Mouse (Mus musculus): Measurements from ENCODE around the gene Epha3. TPM values are rescaled to one million over a fixed set of nuclear protein-coding genes. Genes with fewer than 3 reads are reported as not detected.

The Epha3 gene
- polyA plus RNA-seq, 1 experiment from 2014 or later = 0.78 TPM

- H3K4me2 ChIP-seq (ENCODE audit: low read depth, low read length) = no peak overlapping the region
- no peak overlapping the region for H3K9ac ChIP-seq (replicated peaks)
- H3K27ac ChIP-seq (ENCODE audit: low read depth) = no peak overlapping the region
- no peaks in the 10 kb centered on the region for H3K4me1 ChIP-seq (ENCODE audit: insufficient read depth)
- H3K36me3 ChIP-seq (replicated peaks; ENCODE audit: insufficient read depth, low read length) = no peaks in the 10 kb centered on the region
- no peaks in the 10 kb centered on the region for H3K9me3 ChIP-seq (ENCODE audit: low read length)
- no peak overlapping the region for H3K4me3 ChIP-seq (ENCODE audit: low read depth, low read length)
- no peak for DNase-seq
- TF ChIP-seq EP300 (IDR thresholded peaks at IDR 0.05; ENCODE audit: low read depth) (no peak), CTCF (IDR thresholded peaks at IDR 0.05; ENCODE audit: low read depth) (no peak)
- no peaks in the 10 kb centered on the region for H3K27me3 ChIP-seq (ENCODE audit: insufficient read depth, low read length)
- ATAC-seq = no peak
- 78% methylated on average over 5 of the region's 5 CpGs for WGBS (ENCODE audit: insufficient replicate concordance)
Measured at GRCm38 (mm10) chr16:63633748-63634166, 230.2 kb downstream of the Epha3 start.

- H3K9ac ChIP-seq (replicated peaks) = no peak overlapping the region
- H3K4me3 ChIP-seq (ENCODE audit: low read depth, low read length) = no peak overlapping the region
- no peaks in the 10 kb centered on the region for H3K4me1 ChIP-seq (ENCODE audit: insufficient read depth)
- H3K4me2 ChIP-seq (ENCODE audit: low read depth, low read length) = no peak overlapping the region
- ATAC-seq = no peak
- H3K36me3 ChIP-seq (replicated peaks; ENCODE audit: insufficient read depth, low read length) = no peaks in the 10 kb centered on the region
- no peak for DNase-seq
- no peaks in the 10 kb centered on the region for H3K9me3 ChIP-seq (ENCODE audit: low read length)
- TF ChIP-seq CTCF (IDR thresholded peaks at IDR 0.05; ENCODE audit: low read depth) (no peak), EP300 (IDR thresholded peaks at IDR 0.05; ENCODE audit: low read depth) (no peak)
- no peak overlapping the region for H3K27ac ChIP-seq (ENCODE audit: low read depth)
- no peaks in the 10 kb centered on the region for H3K27me3 ChIP-seq (ENCODE audit: insufficient read depth, low read length)
Measured at GRCm38 (mm10) chr16:63625229-63625628, 238.7 kb downstream of the Epha3 start.

- Histone ChIP-seq H3K4me2 (ENCODE audit: low read depth, low read length) (no peak overlapping the region), H3K9me3 (ENCODE audit: low read length) (no peaks in the 10 kb centered on the region), H3K36me3 (replicated peaks; ENCODE audit: insufficient read depth, low read length) (no peaks in the 10 kb centered on the region), H3K9ac (replicated peaks) (no peak overlapping the region), H3K27me3 (ENCODE audit: insufficient read depth, low read length) (no peaks in the 10 kb centered on the region), H3K27ac (ENCODE audit: low read depth) (no peak overlapping the region), H3K4me1 (ENCODE audit: insufficient read depth) (no peaks in the 10 kb centered on the region), H3K4me3 (ENCODE audit: low read depth, low read length) (no peak overlapping the region)
- 79% methylated on average over 6 of the region's 6 CpGs for WGBS (ENCODE audit: insufficient replicate concordance)
- no peak for DNase-seq
- no peak for TF ChIP-seq EP300 (IDR thresholded peaks at IDR 0.05; ENCODE audit: low read depth)
- TF ChIP-seq CTCF (IDR thresholded peaks at IDR 0.05; ENCODE audit: low read depth) = no peak
- no peak for ATAC-seq
Measured at GRCm38 (mm10) chr16:63621845-63622244, 242.1 kb downstream of the Epha3 start.

GRCm38 (mm10) chr16:63615396-63615795 lies 248.6 kb downstream of the Epha3 start:
- Histone ChIP-seq H3K9me3 (ENCODE audit: low read length) (no peaks in the 10 kb centered on the region), H3K27ac (ENCODE audit: low read depth) (no peak overlapping the region), H3K36me3 (replicated peaks; ENCODE audit: insufficient read depth, low read length) (no peaks in the 10 kb centered on the region), H3K4me3 (ENCODE audit: low read depth, low read length) (no peak overlapping the region), H3K4me2 (ENCODE audit: low read depth, low read length) (no peak overlapping the region), H3K9ac (replicated peaks) (no peak overlapping the region), H3K4me1 (ENCODE audit: insufficient read depth) (no peaks in the 10 kb centered on the region), H3K27me3 (ENCODE audit: insufficient read depth, low read length) (no peaks in the 10 kb centered on the region)
- ATAC-seq (no peak), DNase-seq (no peak)
- no peak for TF ChIP-seq CTCF (IDR thresholded peaks at IDR 0.05; ENCODE audit: low read depth)
- no peak for TF ChIP-seq EP300 (IDR thresholded peaks at IDR 0.05; ENCODE audit: low read depth)
- 76% methylated on average over 3 of the region's 3 CpGs for WGBS (ENCODE audit: insufficient replicate concordance)

GRCm38 (mm10) chr16:63613006-63613405 lies 251.0 kb downstream of the Epha3 start:
- Histone ChIP-seq H3K4me2 (ENCODE audit: low read depth, low read length) (no peak overlapping the region), H3K4me1 (ENCODE audit: insufficient read depth) (no peaks in the 10 kb centered on the region), H3K4me3 (ENCODE audit: low read depth, low read length) (no peak overlapping the region), H3K27me3 (ENCODE audit: insufficient read depth, low read length) (no peaks in the 10 kb centered on the region), H3K9ac (replicated peaks) (no peak overlapping the region), H3K27ac (ENCODE audit: low read depth) (no peak overlapping the region), H3K36me3 (replicated peaks; ENCODE audit: insufficient read depth, low read length) (no peaks in the 10 kb centered on the region), H3K9me3 (ENCODE audit: low read length) (no peaks in the 10 kb centered on the region)
- no peak for TF ChIP-seq EP300 (IDR thresholded peaks at IDR 0.05; ENCODE audit: low read depth)
- no peak for TF ChIP-seq CTCF (IDR thresholded peaks at IDR 0.05; ENCODE audit: low read depth)
- ATAC-seq (no peak), DNase-seq (no peak)
- WGBS (ENCODE audit: insufficient replicate concordance) = 71% methylated on average over 4 of the region's 4 CpGs

GRCm38 (mm10) chr16:63600229-63600628 lies 263.7 kb downstream of the Epha3 start:
- Histone ChIP-seq H3K4me2 (ENCODE audit: low read depth, low read length) (no peak overlapping the region), H3K9me3 (ENCODE audit: low read length) (no peaks in the 10 kb centered on the region), H3K4me1 (ENCODE audit: insufficient read depth) (no peaks in the 10 kb centered on the region), H3K9ac (replicated peaks) (no peak overlapping the region), H3K36me3 (replicated peaks; ENCODE audit: insufficient read depth, low read length) (no peaks in the 10 kb centered on the region), H3K27me3 (ENCODE audit: insufficient read depth, low read length) (no peaks in the 10 kb centered on the region), H3K4me3 (ENCODE audit: low read depth, low read length) (no peak overlapping the region), H3K27ac (ENCODE audit: low read depth) (no peak overlapping the region)
- ATAC-seq (no peak), DNase-seq (no peak)
- TF ChIP-seq CTCF (IDR thresholded peaks at IDR 0.05; ENCODE audit: low read depth) (no peak), EP300 (IDR thresholded peaks at IDR 0.05; ENCODE audit: low read depth) (no peak)
- 48% methylated on average over 3 of the region's 3 CpGs for WGBS (ENCODE audit: insufficient replicate concordance)

GRCm38 (mm10) chr16:63594656-63595055 lies 269.3 kb downstream of the Epha3 start:
- 0 out of 2 replicates have a peak, but pooled peaks cover 3% of the 10 kb centered on the region for H3K9me3 ChIP-seq (ENCODE audit: low read length)
- no peak overlapping the region for H3K9ac ChIP-seq (replicated peaks)
- H3K27ac ChIP-seq (ENCODE audit: low read depth) = no peak overlapping the region
- ATAC-seq = no peak
- H3K36me3 ChIP-seq (replicated peaks; ENCODE audit: insufficient read depth, low read length) = no peaks in the 10 kb centered on the region
- DNase-seq = no peak
- WGBS (ENCODE audit: insufficient replicate concordance) = 83% methylated on average over 4 of the region's 4 CpGs
- H3K4me1 ChIP-seq (ENCODE audit: insufficient read depth) = no peaks in the 10 kb centered on the region
- H3K27me3 ChIP-seq (ENCODE audit: insufficient read depth, low read length) = no peaks in the 10 kb centered on the region
- no peak overlapping the region for H3K4me3 ChIP-seq (ENCODE audit: low read depth, low read length)
- H3K4me2 ChIP-seq (ENCODE audit: low read depth, low read length) = no peak overlapping the region
- TF ChIP-seq CTCF (IDR thresholded peaks at IDR 0.05; ENCODE audit: low read depth) (no peak), EP300 (IDR thresholded peaks at IDR 0.05; ENCODE audit: low read depth) (no peak)

Measured in liver, postnatal 0 days (tissue).